Mouse (Mus musculus) kidney, adult 18-20 months (tissue): ENCODE results near the gene Pum1.
A peak's percentile ranks its signal among the peaks of the same experiment; 100 is the strongest.

Experiments
- DNase-seq: peaks from one replicate; pipeline ENCODE4 v3.0.0; 2021

The Pum1 gene

DNA sequence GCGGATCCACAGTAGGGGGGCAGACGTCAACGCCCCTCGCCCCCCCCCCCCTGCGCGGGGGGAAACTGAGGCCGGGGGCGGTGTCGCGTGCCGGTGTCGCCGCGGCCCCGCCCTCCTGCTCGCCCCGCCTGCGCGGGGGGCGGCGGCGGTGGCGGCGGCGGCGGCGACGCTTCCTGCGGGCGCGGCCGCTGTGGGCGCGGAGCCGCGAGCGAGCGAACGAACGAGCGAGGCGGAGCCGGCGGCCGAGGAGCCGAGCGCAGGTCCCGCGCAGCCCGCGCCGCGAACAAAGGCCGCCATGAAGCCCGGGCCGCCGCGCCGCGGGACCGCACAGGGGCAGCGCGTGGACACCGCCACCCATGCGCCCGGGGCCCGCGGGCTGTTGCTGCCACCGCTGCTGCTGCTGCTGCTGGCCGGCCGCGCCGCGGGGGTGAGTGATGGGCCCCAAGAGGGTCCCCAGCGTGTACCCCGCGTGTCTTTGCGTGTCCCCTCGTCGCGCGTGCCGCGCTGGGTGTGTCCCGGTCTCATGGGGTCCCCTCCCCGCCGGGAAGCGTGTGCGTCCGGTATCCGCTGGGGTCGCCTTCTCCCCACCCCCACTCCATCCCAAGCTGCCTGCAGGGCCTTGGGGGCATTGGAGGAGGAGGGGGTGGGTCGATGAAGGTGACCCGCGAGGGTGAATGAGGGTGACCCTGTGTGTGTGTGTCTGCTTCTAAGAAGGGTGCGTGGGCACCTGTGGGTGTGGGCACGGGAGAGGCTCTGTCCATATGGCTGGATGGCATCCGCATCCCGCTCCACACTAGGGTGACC, 129.5 kb downstream of the Pum1 start, which contains the start of gene Sdc3:
TSS of gene Sdc3 (plus strand) at position 162 of the 804 bp plus-strand sequence.
- DNase-seq, result no peak

GRCm38 (mm10) chr4:130793180-130793501, 130.0 kb downstream of the Pum1 start:
- DNase-seq, result no peak

DNA sequence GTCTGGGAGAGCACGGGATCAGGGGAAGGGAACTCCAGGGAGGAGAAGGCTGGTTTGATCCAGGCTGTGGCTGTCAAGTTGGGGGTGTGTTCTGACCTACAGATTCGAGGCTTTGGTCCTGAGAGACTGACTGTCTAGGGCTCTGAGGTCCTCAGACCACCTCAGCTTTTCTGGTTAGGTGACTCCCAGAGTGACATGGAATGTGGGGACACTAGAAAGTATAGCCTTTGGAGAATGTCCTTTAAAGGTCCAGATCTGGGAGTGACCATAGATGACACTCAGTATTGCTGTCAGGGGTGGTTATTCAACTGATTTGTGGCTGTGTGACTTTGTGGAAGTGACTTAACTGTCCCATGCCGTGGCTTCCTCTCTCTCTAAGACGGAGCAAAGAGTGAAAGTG, 131.7 kb downstream of the Pum1 start:
- no peak for DNase-seq

- DNase-seq, result no peak
Observed at GRCm38 (mm10) chr4:130795970-130796369, 132.8 kb downstream of the Pum1 start.

GRCm38 (mm10) chr4:130797201-130798051, 134.3 kb downstream of the Pum1 start:
- DNase-seq, result peak; percentile 32

DNA sequence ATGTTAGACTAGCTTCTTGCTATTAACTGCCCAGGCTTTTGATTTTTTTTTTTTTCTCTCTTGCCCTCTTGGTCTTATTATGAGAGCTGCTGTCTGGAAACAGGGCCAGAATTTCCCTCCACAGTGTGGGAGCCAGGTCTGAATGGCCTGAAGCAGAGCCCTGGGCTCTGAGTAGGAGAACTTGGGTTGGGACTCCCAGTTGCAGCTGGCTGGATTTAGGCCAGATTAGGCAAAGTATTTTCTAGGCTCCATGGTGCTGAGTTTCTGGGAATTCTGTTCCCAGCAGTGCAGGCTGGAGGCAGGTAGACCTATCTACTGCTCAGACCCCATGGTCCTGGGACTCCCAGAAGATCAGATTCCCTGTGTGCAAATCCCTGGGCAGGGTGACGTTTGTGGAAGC, 135.3 kb downstream of the Pum1 start:
- DNase-seq, result no peak

DNA sequence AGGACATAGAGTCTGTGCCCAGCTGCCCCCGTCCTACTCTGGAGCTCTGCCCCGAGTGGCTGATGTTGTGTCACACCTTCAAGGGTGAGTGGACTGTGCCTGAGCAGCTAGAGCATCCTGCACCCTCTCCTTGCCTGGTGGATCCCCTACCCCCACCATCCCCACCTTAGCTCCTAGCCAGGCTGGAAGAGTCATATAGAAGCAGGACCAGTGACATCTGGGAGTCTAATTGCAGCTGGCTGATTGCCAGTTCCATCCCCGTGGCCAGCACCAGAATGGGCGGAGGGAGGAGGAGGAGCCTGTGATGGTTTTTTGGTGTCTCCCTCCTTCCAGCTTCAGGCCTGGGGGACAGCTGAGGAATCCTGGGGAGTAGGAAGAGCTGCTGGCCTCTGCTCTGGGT, 136.0 kb downstream of the Pum1 start:
- no peak for DNase-seq

GRCm38 (mm10) chr4:130799582-130799981, 136.5 kb downstream of the Pum1 start:
- no peak for DNase-seq

DNA sequence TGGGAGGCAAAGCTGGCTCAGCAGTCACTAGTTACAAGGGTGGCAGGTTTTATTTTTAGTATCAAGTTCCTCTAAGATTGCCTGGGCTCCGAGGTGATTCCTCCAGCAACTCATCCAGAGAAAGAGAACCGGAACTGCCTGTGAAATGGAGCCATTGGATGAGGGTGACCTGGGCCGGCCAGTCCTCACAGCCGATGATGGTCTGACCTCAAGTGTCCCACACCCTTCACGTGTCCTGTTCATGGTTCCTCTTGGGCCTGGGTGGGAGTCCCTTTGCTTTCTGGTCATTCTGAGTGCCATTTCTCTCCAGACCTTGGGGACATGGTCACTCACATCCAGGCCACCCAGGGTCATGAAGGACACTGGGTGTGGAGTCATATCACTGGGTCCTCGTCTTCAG, 137.0 kb downstream of the Pum1 start:
- no peak for DNase-seq

DNA sequence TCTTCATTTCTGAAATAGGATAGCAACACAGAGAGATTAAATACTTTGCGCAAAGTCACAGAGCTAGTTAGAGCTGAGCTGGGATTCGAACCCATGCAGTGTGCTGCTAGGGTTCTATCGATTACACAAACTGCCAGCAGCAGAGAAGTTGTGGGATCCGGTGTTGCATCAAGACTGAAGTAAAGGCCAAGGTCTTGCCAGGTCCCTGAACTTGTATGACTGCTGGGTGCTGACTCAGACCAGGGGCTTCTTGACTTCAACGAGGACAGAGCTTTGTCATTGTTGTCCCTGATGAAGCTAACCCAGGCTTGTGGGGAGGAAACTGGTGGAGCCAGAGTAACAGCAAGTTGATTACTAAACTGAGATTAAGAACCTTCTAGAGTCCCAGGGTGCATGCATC, 138.1 kb downstream of the Pum1 start:
- no peak for DNase-seq

DNA sequence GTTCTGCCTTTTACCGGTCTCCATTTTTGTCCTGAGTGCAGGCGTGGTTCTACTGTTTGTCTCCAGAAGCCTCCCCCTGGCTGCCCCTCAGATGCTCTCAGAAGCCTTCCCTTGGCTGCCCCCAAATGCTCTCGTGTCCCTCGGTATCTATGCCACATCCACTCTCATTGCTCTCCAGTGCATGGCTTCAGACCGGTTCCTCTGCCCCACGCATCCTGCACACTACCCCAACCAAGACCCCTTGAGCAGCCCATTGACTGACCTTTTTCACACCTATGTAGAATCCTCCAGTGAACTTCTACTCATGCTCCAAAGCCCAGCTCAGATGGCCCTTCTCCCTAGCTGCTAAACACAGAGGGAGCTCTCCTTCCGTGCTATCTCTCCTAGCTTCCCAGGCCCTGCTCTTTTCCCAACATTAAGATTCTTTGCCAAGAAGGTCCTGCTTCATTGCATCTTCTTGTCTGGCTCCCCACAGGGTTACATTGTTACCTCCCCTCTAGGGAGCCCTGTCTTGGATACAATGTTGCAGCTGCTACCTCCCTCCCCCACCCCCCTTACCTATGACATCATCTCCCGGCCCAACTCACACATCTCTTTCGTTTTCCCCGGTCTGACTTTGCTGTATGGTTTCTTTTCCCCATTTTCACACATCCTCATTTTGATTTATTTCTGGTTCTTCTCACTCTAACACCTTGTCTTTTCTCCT, 138.7 kb downstream of the Pum1 start:
- DNase-seq, result no peak

- no peak for DNase-seq
Observed at GRCm38 (mm10) chr4:130803591-130803990, 140.5 kb downstream of the Pum1 start.

DNA sequence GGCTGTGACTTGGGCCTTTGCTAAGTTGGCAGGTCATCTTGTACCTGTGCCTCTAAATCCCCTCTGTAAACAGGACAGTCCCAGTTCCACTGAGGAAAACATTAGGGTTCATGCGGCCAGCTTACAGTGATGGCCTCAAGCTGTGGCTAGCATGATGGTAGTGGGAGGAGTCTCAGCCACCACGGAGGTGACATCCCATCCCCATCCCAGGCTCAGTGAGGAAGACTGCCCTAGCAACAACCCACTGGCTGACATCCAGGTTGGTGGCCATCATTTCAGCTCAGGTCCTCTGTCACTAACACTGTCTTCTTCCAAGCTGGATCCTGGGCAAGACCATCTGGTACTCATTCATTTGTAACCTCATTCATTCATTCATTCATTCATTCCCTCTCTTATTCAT, 141.2 kb downstream of the Pum1 start:
- DNase-seq, result no peak

DNA sequence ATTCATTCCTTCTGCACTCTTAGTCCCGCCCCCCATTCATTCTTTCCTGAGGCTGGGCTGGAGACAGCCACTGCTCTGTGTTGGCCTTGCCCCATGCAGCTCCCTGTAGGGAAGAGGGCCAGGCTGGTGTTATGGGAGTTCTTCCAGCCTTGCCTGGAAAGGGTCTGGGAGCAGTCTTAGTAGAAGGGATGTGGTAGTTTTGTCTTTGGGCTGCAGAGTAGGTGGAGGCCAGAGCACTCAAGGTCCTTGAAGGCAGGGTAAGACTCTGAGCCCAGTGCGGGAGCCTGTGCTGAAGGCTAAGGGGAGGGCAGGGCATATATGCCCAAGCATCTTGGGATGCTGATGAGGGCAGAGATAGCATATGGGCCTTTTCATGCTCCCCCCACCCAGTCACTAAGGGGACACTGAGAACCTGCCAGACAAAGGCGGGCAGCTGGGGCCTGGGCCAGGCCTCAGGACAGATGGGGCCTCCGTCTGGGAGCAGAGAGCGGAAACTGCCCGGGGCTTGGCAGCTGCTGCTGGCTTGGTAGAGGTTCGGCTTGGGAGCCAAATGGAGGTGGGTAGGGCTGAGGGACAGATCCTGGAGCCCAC, 141.7 kb downstream of the Pum1 start:
- DNase-seq, result no peak

DNA sequence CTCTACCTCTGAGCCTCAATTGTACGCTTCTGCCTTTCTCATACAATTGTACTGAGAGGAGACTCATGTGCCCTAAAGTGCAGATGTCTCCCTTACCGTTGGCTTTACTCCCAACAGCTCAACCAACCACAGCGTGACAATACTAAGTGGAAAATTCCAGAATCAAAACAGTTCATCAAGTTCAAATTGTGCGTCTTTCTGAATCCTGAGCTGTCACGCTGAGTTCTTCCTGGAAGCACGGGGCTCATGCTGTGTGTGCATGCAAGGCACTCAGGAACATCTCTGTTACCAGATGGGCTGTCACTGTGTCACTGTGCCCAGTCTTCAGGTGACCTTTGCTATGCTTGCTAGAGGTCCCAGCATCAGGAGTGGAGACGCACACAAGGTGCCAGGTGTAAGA, 142.6 kb downstream of the Pum1 start:
- DNase-seq, result no peak

GRCm38 (mm10) chr4:130806746-130807145, 143.6 kb downstream of the Pum1 start:
- DNase-seq, result no peak

GRCm38 (mm10) chr4:130809784-130810183, 146.7 kb downstream of the Pum1 start:
- no peak for DNase-seq

DNA sequence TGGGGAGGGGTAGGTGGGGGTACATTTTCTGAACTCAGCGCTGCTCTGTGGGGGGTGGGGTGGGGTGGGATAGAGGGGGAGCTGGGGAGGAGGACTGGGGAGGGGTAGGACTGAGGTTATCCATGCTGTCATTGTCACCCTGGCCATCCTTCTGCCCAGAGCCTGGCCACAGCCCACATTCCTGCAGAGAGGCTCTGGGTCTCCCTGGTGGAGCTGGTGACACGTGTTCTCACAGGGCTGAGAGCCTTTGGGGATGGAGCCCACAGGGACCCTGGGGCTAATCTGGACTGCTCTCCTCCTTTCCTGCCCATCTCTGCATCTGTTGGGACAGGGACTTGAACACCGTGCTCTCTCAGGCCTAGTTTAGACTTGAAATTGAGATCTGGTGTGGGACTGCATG, 147.7 kb downstream of the Pum1 start:
- DNase-seq, result no peak

GRCm38 (mm10) chr4:130811385-130811784, 148.3 kb downstream of the Pum1 start:
- DNase-seq, result no peak

DNA sequence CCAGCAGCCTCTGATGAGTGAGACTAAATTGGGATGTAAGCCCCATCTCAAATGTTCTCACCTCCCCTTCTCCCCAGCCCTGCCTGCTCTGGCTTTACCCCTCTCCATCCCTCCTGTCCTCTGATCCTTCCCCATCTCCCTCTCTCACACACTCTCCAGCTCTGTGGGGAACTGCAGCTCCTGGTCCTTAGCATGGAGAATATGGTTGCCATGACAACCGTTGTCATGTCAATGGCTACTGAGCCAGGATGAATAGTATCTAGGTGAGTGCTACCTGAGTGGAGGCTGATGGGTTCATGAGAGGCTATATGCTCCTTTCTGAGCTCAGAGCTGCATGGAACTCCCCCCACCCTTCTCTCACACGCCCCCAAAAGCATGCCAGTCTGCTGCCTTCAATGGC, 150.8 kb downstream of the Pum1 start:
- no peak for DNase-seq

DNA sequence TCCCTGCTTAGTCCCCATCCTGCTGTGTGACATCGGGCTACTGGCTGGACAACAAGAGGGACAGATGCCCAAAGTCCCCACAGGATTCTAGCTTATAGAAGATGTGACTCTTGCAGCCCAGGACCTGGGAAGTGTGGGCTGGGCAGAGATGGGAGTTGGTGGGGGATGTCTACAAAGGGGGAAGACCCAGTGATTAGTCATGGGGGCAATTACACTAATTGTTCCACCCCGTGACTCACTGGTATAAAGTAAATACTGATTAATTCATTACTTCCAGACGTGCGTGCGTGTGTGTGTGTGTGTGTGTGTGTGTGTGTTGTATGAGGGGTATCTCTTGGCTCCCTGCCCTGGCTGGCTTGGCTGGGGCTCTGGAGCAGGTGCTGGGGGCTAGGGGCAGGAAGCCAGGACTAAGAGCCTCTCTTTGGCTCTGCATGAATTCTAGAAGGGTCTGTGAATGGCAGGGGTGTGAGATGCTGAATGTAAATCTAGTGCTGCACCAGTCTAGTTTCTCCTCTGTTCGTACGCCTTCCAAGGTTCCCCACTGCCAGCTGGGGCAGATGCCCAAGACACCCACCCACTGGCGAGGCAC, 151.7 kb downstream of the Pum1 start:
- no peak for DNase-seq

DNA sequence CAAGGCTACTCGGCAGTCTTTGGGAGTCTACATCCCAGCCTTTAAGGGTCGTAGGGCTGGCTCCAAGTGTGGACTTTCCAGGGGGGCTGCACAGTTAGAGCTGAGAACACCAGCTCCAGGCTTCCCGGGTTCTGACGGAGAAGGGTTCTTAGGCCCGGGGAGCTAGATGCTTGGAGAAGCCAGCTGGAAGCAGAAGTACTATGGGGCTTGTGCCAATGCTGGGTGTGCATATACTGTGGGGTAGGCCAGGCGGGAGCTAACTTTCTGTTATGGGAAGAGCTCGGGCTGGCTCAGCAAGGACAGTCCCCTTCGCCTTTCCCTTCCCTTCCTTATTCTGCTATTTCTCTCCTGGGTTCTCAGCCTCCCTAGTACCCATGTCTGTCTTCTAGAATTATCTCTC, 152.7 kb downstream of the Pum1 start:
- no peak for DNase-seq

DNA sequence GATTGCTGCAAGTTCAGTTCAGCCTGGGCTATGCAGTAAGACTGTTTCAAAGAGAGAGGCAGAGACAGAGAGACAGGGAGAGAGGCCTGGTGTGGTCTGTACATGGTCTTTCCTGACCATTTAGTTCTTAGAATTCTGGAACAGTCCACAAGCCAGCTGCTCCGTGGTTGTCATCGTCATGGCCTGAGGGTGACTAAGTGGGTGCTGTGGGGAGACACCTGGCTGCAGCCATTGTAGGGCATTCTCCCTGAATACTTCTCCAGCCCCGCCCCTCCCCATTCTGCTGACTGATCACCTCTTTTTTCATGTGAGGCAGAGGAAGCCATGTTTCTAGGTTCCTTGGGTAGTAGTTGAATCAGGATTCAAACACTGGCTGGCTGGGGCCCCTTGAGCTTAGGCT, 156.7 kb downstream of the Pum1 start:
- DNase-seq, result no peak
